Mouse (Mus musculus): ENCODE measurements around the gene Dcaf6. TPM values are rescaled to one million over a fixed set of nuclear protein-coding genes. Genes with fewer than 3 reads are reported as not detected.

The Dcaf6 gene
- total RNA-seq, 1 experiment, result 10.2 TPM

DNA sequence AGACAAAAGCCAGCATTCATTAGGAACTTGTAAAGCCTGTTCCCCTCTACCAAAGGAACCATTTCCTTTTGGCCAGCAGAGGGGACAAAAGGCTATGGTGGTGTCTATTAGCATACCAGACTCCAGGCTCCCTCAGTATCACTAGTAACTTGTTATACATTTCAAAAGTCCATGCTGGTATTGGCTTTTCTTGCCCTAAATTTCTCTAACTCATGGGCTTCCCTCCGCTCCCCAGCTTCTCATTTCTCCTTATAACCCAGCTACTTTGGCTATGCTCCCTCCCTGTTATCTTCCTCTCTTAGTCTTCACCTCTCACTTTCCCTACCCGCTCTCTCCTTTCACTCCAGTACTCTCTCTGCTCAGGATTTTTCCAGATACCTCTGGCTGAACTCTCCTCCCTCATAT, 63.9 kb downstream of the Dcaf6 start:
- Histone ChIP-seq H3K4me1 (ENCODE audit: control insufficient read depth in 2 of 2, insufficient read depth in 2 of 2, low read length in 2 of 2, poor library complexity in 1 of 2) (no peaks in the 10 kb centered on the region), H3K9ac (ENCODE audit: insufficient read depth, low read depth, low read length, poor library complexity, severe bottlenecking) (no peak overlapping the region), H3K27ac (ENCODE audit: insufficient read depth, low read depth, low read length, poor library complexity, severe bottlenecking) (no peak overlapping the region), H3K36me3 (ENCODE audit: control insufficient read depth, insufficient read depth, low read length, poor library complexity, severe bottlenecking) (no peaks in the 10 kb centered on the region), H3K9me3 (ENCODE audit: control insufficient read depth, insufficient read depth, low read depth, low read length) (no peaks in the 10 kb centered on the region), H3K4me3 (ENCODE audit: insufficient read depth in 1 of 2, low read depth in 1 of 2, low read length in 2 of 2, poor library complexity in 1 of 2, severe bottlenecking in 1 of 2) (no peak overlapping the region)
- in situ Hi-C loops (cut with MboI; ENCODE audit: low sequenced_read_pairs in 2 of 2, unreplicated experiment in 2 of 2), result no loop called here
- TF ChIP-seq ZC3H11A (IDR thresholded peaks at IDR 0.05; ENCODE audit: borderline replicate concordance, low read depth, low read length) (no peak), ZNF384 (IDR thresholded peaks at IDR 0.05; ENCODE audit: low read depth, low read length) (no peak), CHD2 (IDR thresholded peaks at IDR 0.05; ENCODE audit: low read depth, low read length) (no peak), HCFC1 (IDR thresholded peaks at IDR 0.05; ENCODE audit: borderline replicate concordance, insufficient read depth, low read length) (no peak), MAFK (IDR thresholded peaks at IDR 0.05; ENCODE audit: insufficient read depth, low read depth, low read length) (no peak)
- no peak for DNase-seq (ENCODE audit: low read depth, low spot score)

DNA sequence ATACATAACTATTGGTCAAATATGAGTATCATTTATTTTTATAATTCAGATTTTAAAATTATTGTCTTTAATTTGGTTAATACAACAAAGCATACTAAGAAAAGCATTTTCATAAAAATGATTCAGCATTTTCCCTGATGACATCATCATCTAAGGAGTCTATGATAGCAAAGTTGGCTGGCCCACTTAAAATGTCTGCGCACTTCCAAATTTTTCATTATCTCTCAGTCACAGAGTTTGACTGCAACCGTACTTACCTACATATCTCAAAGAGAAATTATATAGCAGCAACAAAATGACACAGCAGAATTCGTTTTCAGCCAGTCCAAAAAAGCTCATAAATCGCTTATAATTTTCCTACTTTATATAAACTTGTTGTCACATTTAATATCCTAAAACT, 64.3 kb downstream of the Dcaf6 start:
- Histone ChIP-seq H3K27ac (ENCODE audit: insufficient read depth, low read depth, low read length, poor library complexity, severe bottlenecking) (no peak overlapping the region), H3K9me3 (ENCODE audit: control insufficient read depth, insufficient read depth, low read depth, low read length) (no peaks in the 10 kb centered on the region), H3K4me1 (ENCODE audit: control insufficient read depth in 2 of 2, insufficient read depth in 2 of 2, low read length in 2 of 2, poor library complexity in 1 of 2) (no peaks in the 10 kb centered on the region), H3K9ac (ENCODE audit: insufficient read depth, low read depth, low read length, poor library complexity, severe bottlenecking) (no peak overlapping the region), H3K4me3 (ENCODE audit: insufficient read depth in 1 of 2, low read depth in 1 of 2, low read length in 2 of 2, poor library complexity in 1 of 2, severe bottlenecking in 1 of 2) (no peak overlapping the region), H3K36me3 (ENCODE audit: control insufficient read depth, insufficient read depth, low read length, poor library complexity, severe bottlenecking) (no peaks in the 10 kb centered on the region)
- TF ChIP-seq MAFK (IDR thresholded peaks at IDR 0.05; ENCODE audit: insufficient read depth, low read depth, low read length), result no peak
- TF ChIP-seq HCFC1 (IDR thresholded peaks at IDR 0.05; ENCODE audit: borderline replicate concordance, insufficient read depth, low read length), result no peak
- TF ChIP-seq ZNF384 (IDR thresholded peaks at IDR 0.05; ENCODE audit: low read depth, low read length), result no peak
- no peak for TF ChIP-seq CHD2 (IDR thresholded peaks at IDR 0.05; ENCODE audit: low read depth, low read length)
- TF ChIP-seq ZC3H11A (IDR thresholded peaks at IDR 0.05; ENCODE audit: borderline replicate concordance, low read depth, low read length), result no peak
- DNase-seq (ENCODE audit: low read depth, low spot score), result no peak
- in situ Hi-C loops (cut with MboI; ENCODE audit: low sequenced_read_pairs in 2 of 2, unreplicated experiment in 2 of 2), result no loop called here

DNA sequence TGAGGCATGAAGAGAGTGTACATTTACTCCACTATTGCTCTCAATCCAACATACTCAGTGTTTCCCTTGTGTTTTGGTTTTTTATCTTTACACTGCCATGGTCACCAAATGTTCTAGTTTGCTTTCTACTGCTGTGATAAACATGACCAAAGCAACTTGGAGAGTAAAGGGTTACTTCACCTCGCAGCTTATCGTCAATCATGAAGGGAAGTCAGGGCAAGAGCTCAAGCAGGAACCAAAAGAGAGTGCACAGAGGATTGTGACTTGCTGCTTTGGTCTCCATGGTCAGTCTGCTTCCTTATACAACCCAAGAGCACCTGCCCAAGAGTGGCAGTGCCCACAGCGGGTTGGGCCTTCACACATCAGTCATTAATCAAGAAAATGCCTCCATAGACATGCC, 65.4 kb downstream of the Dcaf6 start:
- H3K9ac ChIP-seq (ENCODE audit: insufficient read depth, low read depth, low read length, poor library complexity, severe bottlenecking), result no peak overlapping the region
- no peak overlapping the region for H3K27ac ChIP-seq (ENCODE audit: insufficient read depth, low read depth, low read length, poor library complexity, severe bottlenecking)
- no peak for TF ChIP-seq HCFC1 (IDR thresholded peaks at IDR 0.05; ENCODE audit: borderline replicate concordance, insufficient read depth, low read length)
- no peak for TF ChIP-seq MAFK (IDR thresholded peaks at IDR 0.05; ENCODE audit: insufficient read depth, low read depth, low read length)
- no peak for TF ChIP-seq ZC3H11A (IDR thresholded peaks at IDR 0.05; ENCODE audit: borderline replicate concordance, low read depth, low read length)
- no peak for TF ChIP-seq ZNF384 (IDR thresholded peaks at IDR 0.05; ENCODE audit: low read depth, low read length)
- no peak for TF ChIP-seq CHD2 (IDR thresholded peaks at IDR 0.05; ENCODE audit: low read depth, low read length)
- H3K4me3 ChIP-seq (ENCODE audit: insufficient read depth in 1 of 2, low read depth in 1 of 2, low read length in 2 of 2, poor library complexity in 1 of 2, severe bottlenecking in 1 of 2), result no peak overlapping the region
- no peaks in the 10 kb centered on the region for H3K9me3 ChIP-seq (ENCODE audit: control insufficient read depth, insufficient read depth, low read depth, low read length)
- DNase-seq (ENCODE audit: low read depth, low spot score), result no peak
- no peaks in the 10 kb centered on the region for H3K36me3 ChIP-seq (ENCODE audit: control insufficient read depth, insufficient read depth, low read length, poor library complexity, severe bottlenecking)
- in situ Hi-C loops (cut with MboI; ENCODE audit: low sequenced_read_pairs in 2 of 2, unreplicated experiment in 2 of 2), result no loop called here
- H3K4me1 ChIP-seq (ENCODE audit: control insufficient read depth in 2 of 2, insufficient read depth in 2 of 2, low read length in 2 of 2, poor library complexity in 1 of 2), result no peaks in the 10 kb centered on the region

DNA sequence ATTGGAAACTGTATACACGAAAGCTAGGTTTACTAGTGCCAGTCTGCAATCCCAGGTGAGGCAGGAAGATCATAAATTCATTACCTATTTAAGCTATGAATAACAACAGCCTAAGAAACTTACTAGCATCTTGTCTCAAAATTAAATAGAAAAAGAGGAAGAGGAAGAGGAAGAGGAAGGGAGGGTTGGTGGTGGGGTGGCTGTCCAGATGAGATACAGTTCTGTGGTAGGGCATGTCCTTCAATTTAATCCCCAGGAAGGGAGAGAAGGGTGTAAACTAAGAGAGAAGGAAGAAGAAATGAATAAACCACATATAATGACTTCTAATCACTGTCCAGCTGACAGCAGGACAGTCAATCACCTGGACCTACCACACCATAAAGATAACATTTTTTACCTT, 67.2 kb downstream of the Dcaf6 start:
- in situ Hi-C loops (cut with MboI; ENCODE audit: low sequenced_read_pairs in 2 of 2, unreplicated experiment in 2 of 2), result no loop called here
- Histone ChIP-seq H3K36me3 (ENCODE audit: control insufficient read depth, insufficient read depth, low read length, poor library complexity, severe bottlenecking) (no peaks in the 10 kb centered on the region; the same call in 1 of the 2 replicates), H3K27ac (ENCODE audit: insufficient read depth, low read depth, low read length, poor library complexity, severe bottlenecking) (no peak overlapping the region), H3K9me3 (ENCODE audit: control insufficient read depth, insufficient read depth, low read depth, low read length) (no peaks in the 10 kb centered on the region), H3K4me1 (ENCODE audit: control insufficient read depth in 2 of 2, insufficient read depth in 2 of 2, low read length in 2 of 2, poor library complexity in 1 of 2) (no peaks in the 10 kb centered on the region), H3K4me3 (ENCODE audit: insufficient read depth in 1 of 2, low read depth in 1 of 2, low read length in 2 of 2, poor library complexity in 1 of 2, severe bottlenecking in 1 of 2) (no peak overlapping the region), H3K9ac (ENCODE audit: insufficient read depth, low read depth, low read length, poor library complexity, severe bottlenecking) (no peak overlapping the region)
- no peak for DNase-seq (ENCODE audit: low read depth, low spot score)
- TF ChIP-seq MAFK (IDR thresholded peaks at IDR 0.05; ENCODE audit: insufficient read depth, low read depth, low read length) (no peak), ZC3H11A (IDR thresholded peaks at IDR 0.05; ENCODE audit: borderline replicate concordance, low read depth, low read length) (no peak), ZNF384 (IDR thresholded peaks at IDR 0.05; ENCODE audit: low read depth, low read length) (no peak), HCFC1 (IDR thresholded peaks at IDR 0.05; ENCODE audit: borderline replicate concordance, insufficient read depth, low read length) (no peak), CHD2 (IDR thresholded peaks at IDR 0.05; ENCODE audit: low read depth, low read length) (no peak)

DNA sequence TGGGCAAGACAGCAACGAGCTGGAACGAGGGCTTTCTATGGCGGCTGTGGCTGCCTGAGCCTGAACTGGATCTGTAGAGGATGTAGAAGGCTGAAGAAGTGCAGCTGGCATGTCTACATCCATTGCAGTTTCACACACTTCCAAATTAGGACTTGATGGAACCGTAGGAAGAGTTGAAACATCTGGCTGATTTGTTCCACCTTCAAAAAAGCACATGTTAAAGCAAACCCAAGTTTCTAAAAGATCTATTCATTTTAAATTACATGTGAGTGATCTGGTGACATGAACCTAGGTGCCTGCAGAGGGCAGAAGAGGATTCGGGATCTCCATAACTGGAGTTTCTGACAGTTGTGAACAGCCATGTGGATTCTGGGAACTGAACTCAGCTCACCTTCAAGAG, 71.6 kb downstream of the Dcaf6 start:
- no peaks in the 10 kb centered on the region; the same call in 1 of the 2 replicates for H3K36me3 ChIP-seq (ENCODE audit: control insufficient read depth, insufficient read depth, low read length, poor library complexity, severe bottlenecking)
- H3K9me3 ChIP-seq (ENCODE audit: control insufficient read depth, insufficient read depth, low read depth, low read length), result no peaks in the 10 kb centered on the region
- H3K4me1 ChIP-seq (ENCODE audit: control insufficient read depth in 2 of 2, insufficient read depth in 2 of 2, low read length in 2 of 2, poor library complexity in 1 of 2), result no peaks in the 10 kb centered on the region
- H3K9ac ChIP-seq (ENCODE audit: insufficient read depth, low read depth, low read length, poor library complexity, severe bottlenecking), result no peak overlapping the region
- no peak for DNase-seq (ENCODE audit: low read depth, low spot score)
- H3K4me3 ChIP-seq (ENCODE audit: insufficient read depth in 1 of 2, low read depth in 1 of 2, low read length in 2 of 2, poor library complexity in 1 of 2, severe bottlenecking in 1 of 2), result no peak overlapping the region
- no peak overlapping the region for H3K27ac ChIP-seq (ENCODE audit: insufficient read depth, low read depth, low read length, poor library complexity, severe bottlenecking)
- in situ Hi-C loops (cut with MboI; ENCODE audit: low sequenced_read_pairs in 2 of 2, unreplicated experiment in 2 of 2), result no loop called here
- TF ChIP-seq ZNF384 (IDR thresholded peaks at IDR 0.05; ENCODE audit: low read depth, low read length), result no peak
- TF ChIP-seq MAFK (IDR thresholded peaks at IDR 0.05; ENCODE audit: insufficient read depth, low read depth, low read length), result no peak
- TF ChIP-seq ZC3H11A (IDR thresholded peaks at IDR 0.05; ENCODE audit: borderline replicate concordance, low read depth, low read length), result no peak
- TF ChIP-seq CHD2 (IDR thresholded peaks at IDR 0.05; ENCODE audit: low read depth, low read length), result no peak
- TF ChIP-seq HCFC1 (IDR thresholded peaks at IDR 0.05; ENCODE audit: borderline replicate concordance, insufficient read depth, low read length), result no peak

Data from ES-E14 (cell line).